ENCODE assay signal across 11 mouse cellular contexts in the genomic region with DNA sequence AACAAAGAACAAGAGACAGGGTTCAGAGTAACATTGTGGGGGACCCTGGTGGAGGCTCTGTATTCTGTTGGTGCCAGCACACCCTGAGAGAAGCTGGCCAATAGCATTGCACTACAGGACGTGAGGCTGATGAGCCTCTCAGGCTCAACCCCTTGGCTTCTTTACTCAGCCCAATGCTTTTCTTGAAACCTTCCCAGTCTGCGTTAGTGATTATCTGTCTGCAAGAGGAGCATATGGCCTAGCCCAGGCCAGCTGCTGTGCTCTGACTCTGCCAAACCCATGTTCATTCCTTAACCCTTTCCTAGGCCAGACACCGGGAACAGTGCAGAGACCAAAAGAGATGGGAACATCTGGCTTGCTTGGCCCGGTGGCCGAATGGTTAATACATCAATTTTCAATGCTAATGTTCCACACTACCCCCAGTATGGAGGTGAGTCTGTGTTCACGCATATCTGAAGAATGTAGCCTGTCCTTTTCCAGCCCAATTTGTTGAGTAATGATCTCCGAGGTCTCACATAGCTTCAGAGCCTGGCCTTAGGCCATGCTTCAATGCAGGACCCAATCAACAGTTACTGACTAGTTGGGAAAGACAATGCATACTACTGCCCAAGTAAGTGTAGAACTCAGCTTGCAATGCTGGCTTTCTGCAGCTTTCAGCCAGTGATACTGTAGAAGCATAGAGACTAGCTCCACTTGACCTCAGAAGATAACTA.
DNase-seq lines count a peak whose midpoint lies in the region; ATAC-seq lines count a peak whose summit lies in the region.
"Had no signal": no experiment of that assay in that cellular context is flagged by ENCODE, and none has a peak within 500 bp of the region (broad histone marks: within the 10 kb centered on the region; RNA-seq: fewer than 3 reads in every experiment).

No protein-coding gene starts in this region.

- 0 out of 2 replicates have a peak overlapping the region, but pooled peaks have one; percentile 54 for H3K27ac ChIP-seq in hindbrain, embryonic 16.5 days (ENCODE audit: low read depth, low read length)
- H3K27ac ChIP-seq in neural tube, embryonic 13.5 days (replicated peaks), result peak overlapping the region; percentile 6; the same call in 1 of the 2 replicates
- H3K27ac ChIP-seq: embryonic facial prominence, embryonic 12.5 days had no signal

- DNase-seq in cerebellum, postnatal 10 days, result peak; percentile 89
- no peak for DNase-seq in cerebellum, adult 11-12 months
- DNase-seq in left cerebral cortex, postnatal 4 days, result peak; percentile 83
- DNase-seq in left cerebral cortex, adult 18-20 months (ENCODE audit: low spot score in 2 of 2), result no peak
- no peak for DNase-seq in adrenal gland, adult (ENCODE audit: inconsistent age in 2 of 2, low spot score in 1 of 2)
- no peak for DNase-seq in thymus, postnatal 4 days
- DNase-seq: liver; thymus, postnatal 36 days had no signal

- intact Hi-C loops in left cerebral cortex, postnatal 4 days (cut with DNase I), result no loop called here

- no peaks in the 10 kb centered on the region for H3K27me3 ChIP-seq in hindbrain, embryonic 16.5 days (replicated peaks; ENCODE audit: control insufficient read depth, insufficient read depth, low read length)
- no peaks in the 10 kb centered on the region for H3K27me3 ChIP-seq in neural tube, embryonic 13.5 days
- H3K27me3 ChIP-seq: embryonic facial prominence, embryonic 12.5 days had no signal

- 45% methylated on average over 7 of the region's 7 CpGs for WGBS in hindbrain, embryonic 16.5 days
- WGBS in neural tube, embryonic 13.5 days, result 56% methylated on average over 7 of the region's 7 CpGs

- H3K4me3 ChIP-seq in hindbrain, embryonic 16.5 days (ENCODE audit: low read length), result no peak overlapping the region
- H3K4me3 ChIP-seq in neural tube, embryonic 13.5 days, result no peak overlapping the region
- H3K4me3 ChIP-seq: embryonic facial prominence, embryonic 12.5 days had no signal

- no peak overlapping the region for H3K4me2 ChIP-seq in hindbrain, embryonic 16.5 days (ENCODE audit: low read length)
- no peak overlapping the region for H3K4me2 ChIP-seq in neural tube, embryonic 13.5 days
- H3K4me2 ChIP-seq: embryonic facial prominence, embryonic 12.5 days had no signal

- H3K36me3 ChIP-seq in hindbrain, embryonic 16.5 days (ENCODE audit: control insufficient read depth, insufficient read depth, low read length), result no peaks in the 10 kb centered on the region
- H3K36me3 ChIP-seq in neural tube, embryonic 13.5 days, result no peaks in the 10 kb centered on the region
- H3K36me3 ChIP-seq: embryonic facial prominence, embryonic 12.5 days had no signal

- ATAC-seq in hindbrain, embryonic 16.5 days, result peak; percentile 95
- ATAC-seq in neural tube, embryonic 13.5 days (ENCODE audit: low read depth), result peak; percentile 89

- no peaks in the 10 kb centered on the region; the same call in 1 of the 2 replicates for H3K4me1 ChIP-seq in hindbrain, embryonic 16.5 days (ENCODE audit: control insufficient read depth, insufficient read depth, low read depth, low read length)
- H3K4me1 ChIP-seq in neural tube, embryonic 13.5 days (replicated peaks), result peaks cover 6% of the 10 kb centered on the region; the same call in 1 of the 2 replicates
- H3K4me1 ChIP-seq: embryonic facial prominence, embryonic 12.5 days had no signal

- no peaks in the 10 kb centered on the region for H3K9me3 ChIP-seq in hindbrain, embryonic 16.5 days (ENCODE audit: control insufficient read depth, low read length)
- H3K9me3 ChIP-seq in neural tube, embryonic 13.5 days, result no peaks in the 10 kb centered on the region
- H3K9me3 ChIP-seq: embryonic facial prominence, embryonic 12.5 days had no signal

- no peak overlapping the region for H3K9ac ChIP-seq in hindbrain, embryonic 16.5 days (ENCODE audit: low read depth, low read length)
- no peak overlapping the region for H3K9ac ChIP-seq in neural tube, embryonic 13.5 days
- H3K9ac ChIP-seq: embryonic facial prominence, embryonic 12.5 days had no signal

Comparison
In these comparisons a context has a peak if more than half of its experiments do, and no peak if none do; other contexts are left out.
1. DNase-seq: peak in cerebellum, postnatal 10 days (2 of 2) and left cerebral cortex, postnatal 4 days (single experiment); none in cerebellum, adult 11-12 months (single experiment), left cerebral cortex, adult 18-20 months (0 of 2), adrenal gland, adult (0 of 2) and thymus, postnatal 4 days (single experiment).